Mouse (Mus musculus) mesoderm, embryonic 11.5 days (tissue): ENCODE measurements at regions not wholly inside any gene's neighbourhood (a gene's known extent, or its start where the extent isn't known, plus 50 kb on each side); places are given as distances from the start of the nearest gene placed in this dataset.
"Not testable (repeated sequence)": the region's sequence is repeated elsewhere in the genome, so short reads cannot be mapped to it uniquely, and the experiment has no call there.

Experiments used
- DNase-seq: peaks from one replicate; pipeline ENCODE4 v3.0.0-alpha.2; 2012; ENCODE audit warnings: low read depth, low spot score

DNA sequence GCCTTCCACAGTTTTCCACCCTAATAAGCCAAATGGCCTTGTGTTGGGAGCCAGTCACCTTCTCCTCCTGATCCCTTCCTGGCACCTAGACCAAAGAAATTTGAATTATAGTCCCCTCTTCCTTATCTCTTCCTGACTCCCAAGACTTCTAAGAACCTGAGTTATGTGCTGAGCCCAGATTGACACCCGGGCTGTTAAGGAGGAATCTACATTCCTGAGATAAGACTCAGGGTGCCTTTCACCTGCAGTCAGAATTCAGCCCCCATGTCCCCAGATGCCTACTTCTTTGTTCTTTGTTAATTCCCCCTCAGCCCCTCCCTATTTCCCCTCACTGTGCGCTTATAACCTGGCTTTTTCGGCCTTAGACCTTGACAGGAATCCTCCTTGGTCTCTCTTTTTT lies 1531.6 kb upstream of the B3galt2 start:
- DNase-seq = not testable (repeated sequence)

DNA sequence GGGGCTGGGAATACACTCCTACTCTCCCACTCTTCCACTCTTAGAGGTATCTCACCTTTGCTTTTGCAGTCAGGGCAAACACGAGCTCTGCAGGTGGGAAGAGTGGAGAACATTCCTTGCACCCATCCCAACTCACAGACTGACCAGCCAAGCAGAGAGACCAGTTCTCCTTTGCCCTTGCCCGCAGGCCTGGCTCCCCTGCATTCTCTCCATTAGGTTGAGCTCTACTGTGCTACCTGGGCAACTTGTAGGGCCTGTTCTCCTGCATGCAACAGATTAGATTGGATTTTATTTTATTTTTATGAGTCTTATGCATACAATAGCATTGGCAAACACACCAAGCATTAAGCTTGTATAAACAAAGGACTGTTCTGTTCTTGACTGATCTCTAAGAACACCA lies 1483.2 kb upstream of the B3galt2 start:
- no peak for DNase-seq

DNA sequence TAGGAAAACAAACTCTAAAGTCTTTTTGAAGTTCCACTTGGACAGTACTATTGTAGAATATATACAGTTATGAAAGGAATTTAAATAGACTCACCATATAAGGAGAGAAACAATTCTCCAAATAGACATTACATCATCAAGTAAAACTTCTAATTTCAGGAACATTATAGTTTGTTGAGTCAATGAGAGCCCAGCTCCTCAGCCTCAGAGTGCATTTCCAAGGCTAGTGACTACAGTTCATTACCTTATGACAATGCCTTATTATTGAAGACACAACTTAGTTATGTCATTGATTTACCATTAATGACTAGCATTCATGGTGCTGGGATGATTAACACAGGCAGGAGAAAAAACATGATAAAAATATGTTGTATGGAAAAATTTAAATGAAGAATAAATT lies 1481.0 kb upstream of the B3galt2 start:
- DNase-seq = no peak

DNA sequence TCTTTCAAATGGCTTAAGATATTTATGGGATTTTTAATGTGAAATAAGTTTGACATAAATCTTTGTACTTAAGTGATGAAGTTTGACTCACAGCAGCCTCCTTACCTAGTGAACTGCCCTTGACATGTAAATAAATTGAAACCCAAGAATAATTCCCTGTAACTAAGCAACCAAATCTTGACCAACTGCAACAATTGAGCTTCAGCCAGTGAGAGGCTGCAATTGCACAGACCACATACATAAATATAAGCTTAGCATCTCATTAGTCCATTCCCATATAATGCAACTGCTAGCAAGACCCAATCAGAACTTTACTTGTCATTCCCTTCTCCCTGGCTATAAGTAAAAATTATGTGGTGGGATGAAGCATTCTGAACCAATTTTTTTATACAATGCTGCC lies 1473.5 kb upstream of the B3galt2 start:
- no peak for DNase-seq

DNA sequence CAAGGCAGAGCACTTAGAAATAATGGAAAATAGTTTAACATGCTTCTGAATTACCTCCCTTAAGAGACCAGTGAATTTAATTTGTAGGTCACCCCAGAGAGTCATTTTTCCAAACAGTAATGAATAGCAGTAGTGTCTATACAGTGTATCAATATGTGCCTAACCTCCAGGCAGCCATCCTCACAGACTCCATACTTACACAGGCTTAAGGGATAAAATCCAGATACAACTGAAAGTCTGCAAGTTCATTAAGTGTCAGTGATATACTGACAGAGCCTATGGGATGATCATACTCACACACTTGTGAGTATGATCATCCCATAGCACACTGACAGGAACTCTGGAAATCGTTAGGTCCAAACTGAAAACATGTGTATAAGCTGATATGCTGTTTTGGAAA lies 1469.3 kb upstream of the B3galt2 start:
- DNase-seq = peak; percentile 10

- no peak for DNase-seq
Observed at GRCm38 (mm10) chr1:142214778-142215177, 1425.7 kb upstream of the B3galt2 start.
